Mouse (Mus musculus): ENCODE measurements around the gene Scoc.
"Not testable (repeated sequence)": the region's sequence is repeated elsewhere in the genome, so short reads cannot be mapped to it uniquely, and the experiment has no call there.

Gene Scoc

GRCm38 (mm10) chr8:83458222-83458621, at the start of gene Scoc:
Scoc (minus strand) TSS chr8:83458391.
- in situ Hi-C loops (cut with MboI) = no loop called here

DNA sequence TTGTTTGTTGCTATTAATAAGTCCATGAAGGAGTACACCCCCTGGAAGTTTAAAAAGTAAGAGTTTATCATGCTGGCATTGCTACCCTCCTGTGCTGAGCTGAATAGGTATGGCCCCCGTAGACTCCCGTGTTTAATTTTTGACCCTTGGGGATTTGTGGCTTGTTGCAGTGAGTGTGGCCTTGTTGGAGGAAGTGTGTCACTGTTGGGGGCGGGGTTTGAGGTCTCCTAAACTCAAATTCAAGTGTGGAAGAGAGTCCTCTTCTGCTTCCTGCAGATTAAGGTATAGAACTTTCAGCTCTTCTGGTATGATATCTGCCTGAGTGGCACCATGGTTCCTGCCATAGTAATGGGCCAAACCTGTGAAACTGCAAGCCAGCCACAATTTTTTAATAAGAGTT, 1.4 kb upstream of the Scoc start:
- in situ Hi-C loops (cut with MboI) = no loop called here

- in situ Hi-C loops (cut with MboI) = no loop called here
Measured at GRCm38 (mm10) chr8:83457121-83457520, 1.1 kb downstream of the Scoc start.

DNA sequence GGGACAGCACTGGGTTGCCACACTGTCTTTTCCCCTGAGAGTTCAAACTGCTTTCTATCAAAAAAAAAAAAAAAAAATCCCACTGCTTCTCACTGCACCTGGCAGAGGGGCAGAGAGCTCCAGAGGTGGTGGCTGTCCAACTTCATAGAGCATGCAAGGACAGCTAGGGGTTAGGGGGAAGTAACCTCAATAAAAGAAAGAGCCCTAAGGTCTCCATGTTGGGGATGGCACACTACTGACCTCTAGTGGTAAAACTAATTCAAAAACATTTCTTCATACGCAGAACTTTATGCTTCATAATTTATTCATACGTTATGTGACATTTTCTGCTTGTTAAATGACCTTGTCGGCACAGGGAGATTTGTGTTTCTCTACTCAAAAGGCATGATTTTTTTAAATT, 7.1 kb downstream of the Scoc start:
- in situ Hi-C loops (cut with MboI) = no loop called here

GRCm38 (mm10) chr8:83449960-83450359, 8.2 kb downstream of the Scoc start:
- in situ Hi-C loops (cut with MboI) = no loop called here

DNA sequence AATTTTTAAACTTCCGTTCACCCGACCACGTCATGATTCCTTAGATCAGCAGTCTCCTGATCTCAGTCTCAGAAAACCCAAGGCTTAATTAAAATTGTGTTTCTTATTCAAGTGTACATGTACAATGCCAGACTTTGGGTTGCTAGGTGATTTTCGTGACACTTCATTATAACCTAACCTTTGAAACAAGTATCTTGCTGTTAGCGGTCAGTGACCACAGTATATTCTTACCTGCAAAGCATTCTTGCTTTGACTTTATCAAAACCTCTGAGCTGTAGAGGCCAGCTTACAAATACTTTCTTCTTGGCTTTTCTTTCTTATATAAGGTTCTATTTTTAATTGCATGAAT, 15.2 kb downstream of the Scoc start:
- in situ Hi-C loops (cut with MboI) = no loop called here

DNA sequence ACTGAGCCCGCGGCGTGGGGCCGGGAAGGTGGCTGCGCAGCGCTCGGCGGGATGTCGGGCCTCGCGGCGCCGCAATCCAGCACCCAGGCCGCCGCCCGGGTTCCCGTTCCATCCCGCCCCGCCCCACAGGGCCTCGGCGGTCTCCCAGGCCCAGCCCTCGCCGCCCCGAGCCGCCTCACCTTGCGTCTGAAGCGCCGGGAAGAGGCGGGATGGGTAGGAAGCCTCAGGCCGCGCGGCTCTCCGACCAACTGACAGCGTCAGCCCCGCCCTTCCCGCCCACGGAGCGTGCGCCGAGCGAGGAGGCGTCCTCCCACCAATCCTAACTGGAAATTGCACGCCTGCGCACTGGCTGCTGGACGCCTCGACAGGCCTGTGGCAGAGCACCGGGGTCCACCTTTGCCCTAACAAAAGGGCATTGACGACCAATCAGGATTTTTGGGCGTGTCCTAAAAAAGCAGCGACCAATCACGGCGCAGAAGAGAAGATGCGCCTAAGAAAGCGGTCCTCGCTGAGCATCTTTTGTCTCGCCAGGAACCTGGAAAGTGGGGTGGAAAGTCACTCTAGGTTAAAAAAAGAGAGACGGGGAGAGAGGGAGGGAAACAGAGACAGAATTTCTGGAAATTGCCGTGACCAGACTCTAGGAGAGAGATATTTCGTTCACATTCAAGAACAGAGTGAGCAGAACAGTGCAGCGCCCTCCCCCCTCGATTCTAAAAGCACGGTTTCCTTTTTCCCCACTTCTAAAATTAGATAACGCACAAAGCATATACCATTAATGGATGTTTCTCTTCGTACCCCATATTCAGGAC, 15.7 kb downstream of the Scoc start:
- in situ Hi-C loops (cut with MboI) = no loop called here

GRCm38 (mm10) chr8:83441656-83442242, 16.4 kb downstream of the Scoc start:
- in situ Hi-C loops (cut with MboI) = no loop called here

DNA sequence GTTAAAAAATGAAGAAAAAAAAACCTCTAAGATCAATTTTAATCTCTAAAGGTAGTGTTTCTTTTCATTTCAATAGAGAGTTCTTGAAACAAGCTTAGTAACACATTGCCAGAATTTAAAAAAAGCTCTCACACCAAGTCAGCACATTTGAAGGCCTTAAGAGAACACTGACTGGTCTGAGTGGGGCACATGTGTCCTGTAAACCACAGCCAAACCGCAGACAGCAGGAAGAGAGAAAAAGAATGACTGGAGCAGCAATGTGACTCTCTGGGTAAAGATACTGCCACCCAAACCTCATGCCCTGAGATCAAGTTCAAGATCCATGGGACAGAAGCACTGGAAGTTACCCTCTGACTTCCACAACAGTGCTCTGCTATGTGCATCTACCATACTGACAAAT, 21.1 kb downstream of the Scoc start:
- in situ Hi-C loops (cut with MboI) = no loop called here

DNA sequence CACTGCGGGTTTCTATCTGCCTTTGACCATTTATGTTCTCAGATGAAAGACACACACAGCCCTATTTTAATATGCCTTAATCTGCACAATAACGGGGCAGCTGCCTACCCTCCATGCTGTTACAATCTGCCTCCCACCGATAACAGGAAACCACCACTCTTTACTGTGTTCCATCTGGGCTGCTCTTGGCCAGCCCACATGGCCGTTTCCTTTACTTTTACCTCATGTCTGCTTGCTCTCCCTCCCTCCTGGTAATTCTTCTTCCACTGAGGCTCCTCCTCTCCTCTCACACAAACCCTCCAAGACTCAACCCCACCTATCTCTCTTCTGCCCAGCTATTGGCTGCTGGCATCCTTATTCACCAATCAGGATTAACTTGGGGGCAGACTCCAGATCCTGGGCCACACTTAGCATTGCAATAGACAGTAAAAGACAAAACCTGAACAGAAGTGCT, 29.1 kb downstream of the Scoc start:
- in situ Hi-C loops (cut with MboI) = no loop called here

- in situ Hi-C loops (cut with MboI) = not testable (repeated sequence)
Measured at GRCm38 (mm10) chr8:83428621-83429020, 29.6 kb downstream of the Scoc start.

GRCm38 (mm10) chr8:83426949-83427348, 31.2 kb downstream of the Scoc start:
- in situ Hi-C loops (cut with MboI) = no loop called here

- in situ Hi-C loops (cut with MboI) = no loop called here
Measured at GRCm38 (mm10) chr8:83426104-83426759, 32.0 kb downstream of the Scoc start.

DNA sequence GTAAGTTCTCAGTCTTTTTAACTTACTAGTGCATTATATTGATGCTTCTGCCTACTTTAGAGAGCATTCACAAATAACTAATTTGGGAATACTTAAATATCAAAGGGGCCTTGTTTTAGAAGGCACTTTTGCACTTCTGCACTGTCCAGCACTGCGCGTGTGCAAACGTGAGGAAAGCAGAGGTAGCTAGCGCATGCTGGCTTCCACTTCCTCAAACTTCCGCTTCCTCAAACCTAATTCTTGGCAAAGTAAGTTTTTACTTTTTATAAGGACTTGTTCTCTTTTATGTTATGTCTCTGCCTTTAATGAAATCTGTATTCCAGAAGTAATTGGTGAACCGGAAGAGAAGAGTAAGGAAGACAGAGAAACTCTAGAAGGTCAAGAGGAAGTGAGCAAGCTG, 33.0 kb downstream of the Scoc start:
- in situ Hi-C loops (cut with MboI) = no loop called here

GRCm38 (mm10) chr8:83423032-83423825, 35.0 kb downstream of the Scoc start:
- in situ Hi-C loops (cut with MboI) = no loop called here

GRCm38 (mm10) chr8:83421354-83421753, 36.8 kb downstream of the Scoc start:
- in situ Hi-C loops (cut with MboI) = no loop called here

DNA sequence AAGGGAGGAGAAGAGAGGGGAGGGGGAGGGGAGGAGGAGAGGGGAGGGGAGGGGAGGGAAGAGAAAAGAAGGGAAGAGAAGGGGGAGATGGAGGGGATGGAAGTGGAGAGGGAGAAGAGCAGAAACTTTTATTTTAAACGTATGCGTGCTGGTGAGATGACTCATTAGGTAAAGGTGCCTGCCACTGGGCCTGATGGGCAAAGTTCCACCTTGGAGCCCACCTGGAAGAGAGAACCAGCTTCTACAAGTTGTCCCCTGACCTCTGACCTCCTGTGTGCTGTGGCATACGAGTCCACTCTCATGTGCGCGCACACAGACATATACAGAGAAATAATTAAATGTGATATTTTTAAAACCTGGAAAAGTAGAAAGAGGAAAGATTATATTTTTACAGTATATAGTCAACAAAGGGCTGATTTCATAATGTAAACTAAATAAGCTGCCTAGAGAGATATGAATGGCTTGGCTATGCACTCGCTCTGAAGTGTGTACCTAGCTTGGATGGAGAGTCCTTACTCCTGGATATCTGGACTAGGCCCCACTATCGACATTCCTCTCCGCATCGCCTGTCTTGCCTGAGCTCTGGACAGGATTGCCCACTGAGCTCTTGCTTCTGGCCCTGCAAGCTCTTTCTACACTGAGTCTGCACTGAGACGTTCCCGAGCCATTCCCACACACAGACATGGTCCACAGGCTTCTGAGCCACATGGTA, 39.2 kb downstream of the Scoc start:
- in situ Hi-C loops (cut with MboI) = no loop called here

DNA sequence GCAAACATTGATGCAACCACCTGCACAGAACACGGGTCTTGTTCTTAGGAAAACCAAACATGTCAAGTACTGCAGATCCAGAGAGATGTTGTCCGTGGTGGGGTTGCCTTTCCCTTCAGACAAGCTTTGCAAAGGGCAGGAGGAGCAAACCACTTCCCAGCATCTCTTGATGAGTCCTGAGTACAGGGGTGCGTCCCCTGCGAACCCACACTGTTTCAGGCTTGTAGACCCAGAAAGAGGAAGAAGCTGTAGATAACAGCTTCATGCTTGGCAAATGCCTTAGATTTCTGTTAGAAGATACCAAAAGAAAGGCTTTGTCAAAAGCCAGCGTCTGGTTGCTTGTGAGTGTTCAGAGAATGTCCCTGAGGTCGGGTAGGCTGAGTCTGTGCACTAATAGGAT, 40.2 kb downstream of the Scoc start:
- in situ Hi-C loops (cut with MboI) = no loop called here

DNA sequence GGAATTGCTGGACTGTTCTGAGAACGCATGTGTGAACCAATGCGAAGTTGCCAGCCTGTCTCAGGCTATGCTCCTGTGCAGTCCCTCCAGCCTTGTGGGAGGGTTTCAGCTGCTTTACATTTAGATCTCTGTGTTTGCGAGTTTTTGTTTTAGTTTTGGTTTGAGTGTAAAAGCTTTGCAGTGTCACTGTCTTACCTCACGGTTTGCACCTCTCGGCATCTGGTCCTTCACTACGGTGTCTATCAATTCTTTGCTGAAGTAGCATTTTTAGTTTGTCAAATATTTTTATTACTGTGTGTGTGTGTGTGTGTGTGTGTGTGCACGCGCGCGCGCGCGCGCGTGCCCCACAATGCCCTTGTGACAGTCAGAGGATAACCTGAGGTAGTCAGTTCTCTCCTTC, 41.3 kb downstream of the Scoc start:
- in situ Hi-C loops (cut with MboI) = no loop called here

DNA sequence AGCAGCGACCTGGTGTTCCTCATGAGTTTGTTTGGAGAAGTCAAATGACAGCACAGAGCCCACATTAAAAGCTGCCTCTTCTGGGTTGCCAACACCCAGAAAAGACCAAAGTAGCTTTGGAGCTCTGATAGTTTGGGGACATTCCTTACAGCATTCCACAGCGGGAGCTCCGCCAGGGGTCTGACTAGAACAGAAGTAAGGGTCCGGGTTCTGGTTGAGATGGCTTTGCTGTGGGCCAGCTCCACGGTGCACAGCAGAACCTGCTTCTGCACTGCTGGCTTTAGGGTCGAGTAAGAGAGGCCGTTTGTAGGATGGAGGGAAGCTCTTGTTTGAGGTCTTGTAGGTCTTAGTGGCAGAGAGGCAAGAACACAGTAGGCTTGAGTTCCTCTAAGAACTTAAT, 49.7 kb downstream of the Scoc start:
- in situ Hi-C loops (cut with MboI) = no loop called here

- in situ Hi-C loops (cut with MboI) = no loop called here
Measured at GRCm38 (mm10) chr8:83406836-83407235, 51.4 kb downstream of the Scoc start.

- in situ Hi-C loops (cut with MboI) = no loop called here
Measured at GRCm38 (mm10) chr8:83405548-83405947, 52.6 kb downstream of the Scoc start.
